Mouse (Mus musculus): Measurements from ENCODE around the gene Coq10b. TPM values are rescaled to one million over a fixed set of nuclear protein-coding genes. Genes with fewer than 3 reads are reported as not detected.

Gene Coq10b
- total and polyA plus RNA-seq, 2 experiments = 6.3 to 63.2 TPM

DNA sequence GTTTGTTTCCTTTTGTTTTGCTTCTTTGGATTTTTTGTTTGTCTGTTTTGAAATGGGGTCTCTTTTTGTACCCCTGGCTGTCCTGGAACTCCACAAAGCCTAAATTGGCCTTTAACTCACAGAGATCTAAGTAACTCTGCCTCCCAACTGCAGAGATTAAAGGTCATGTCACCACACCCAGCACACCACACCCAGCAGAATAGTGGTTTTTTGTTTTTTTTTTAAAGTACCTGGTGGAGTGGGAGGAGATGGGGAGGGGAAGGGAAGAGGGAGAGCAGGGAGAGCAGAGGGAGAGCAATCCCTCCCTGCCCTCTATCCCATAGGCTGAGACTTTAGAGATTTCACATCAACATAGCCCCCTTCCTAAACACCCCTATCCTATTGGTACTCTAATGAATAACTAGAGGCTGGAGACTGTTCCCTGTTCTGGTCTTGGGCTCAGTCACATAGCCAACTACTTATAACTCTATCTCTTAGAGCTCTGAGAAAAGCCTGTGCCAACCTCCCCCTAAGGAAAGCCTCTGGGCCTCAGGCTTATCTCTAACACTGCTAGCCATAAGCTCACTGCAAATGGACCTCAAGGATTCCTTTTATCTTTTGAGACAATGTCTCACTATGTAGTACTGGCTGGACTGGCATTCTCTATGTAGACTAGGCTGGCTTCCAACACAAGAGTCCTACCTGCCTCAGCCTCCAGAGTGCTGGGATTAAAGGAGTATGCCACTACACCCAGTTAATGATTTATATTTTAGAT is 21.4 kb upstream of the Coq10b start:
- TF ChIP-seq CTCF (IDR thresholded peaks at IDR 0.05; ENCODE audit: low read depth, low read length) (no peak), POLR2A (IDR thresholded peaks at IDR 0.05; ENCODE audit: extremely low read depth, insufficient read depth, low read length) (no peak)
- H3K9ac ChIP-seq (ENCODE audit: low read depth, low read length) = no peak overlapping the region

DNA sequence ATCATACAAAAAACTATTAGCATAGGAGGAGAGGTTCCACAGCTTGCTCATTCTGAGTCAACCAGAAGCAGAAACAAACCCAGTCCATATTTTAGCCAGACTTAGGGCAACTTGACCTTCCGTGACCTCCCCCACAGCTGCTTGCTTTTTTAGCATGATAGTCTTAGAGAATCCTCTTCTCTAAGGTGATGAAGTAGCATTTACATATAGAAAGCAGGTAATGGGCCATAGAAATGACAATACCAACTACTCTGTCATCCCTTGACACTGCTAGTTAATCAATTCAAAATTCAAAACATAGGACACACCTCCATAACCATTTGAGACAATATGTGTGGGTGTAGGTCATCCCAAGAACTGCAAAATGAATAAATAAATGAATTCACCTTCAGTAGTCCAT is 12.6 kb upstream of the Coq10b start:
- no peaks in the 10 kb centered on the region for H3K79me2 ChIP-seq (ENCODE audit: control insufficient read depth, insufficient read depth, low read length)
- DNase-seq (ENCODE audit: extremely low read depth, low read depth, low spot score) = no peak
- TF ChIP-seq POLR2A (IDR thresholded peaks at IDR 0.05; ENCODE audit: extremely low read depth, insufficient read depth, low read length) (no peak), CTCF (IDR thresholded peaks at IDR 0.05; ENCODE audit: low read depth, low read length) (no peak)
- 94% methylated on average over 1 of the region's 1 CpGs for WGBS
- H3K4me3 ChIP-seq (ENCODE audit: insufficient read depth, low read depth, low read length) = no peak overlapping the region
- no peak overlapping the region for H3K27ac ChIP-seq (replicated peaks; ENCODE audit: insufficient read depth, low read depth, low read length)
- no peaks in the 10 kb centered on the region for H3K36me3 ChIP-seq (ENCODE audit: control insufficient read depth, insufficient read depth, low read length)
- H3K9ac ChIP-seq (ENCODE audit: low read depth, low read length) = no peak overlapping the region
- H3K4me1 ChIP-seq (ENCODE audit: control insufficient read depth, insufficient read depth, low read length) = no peaks in the 10 kb centered on the region
- H3K27me3 ChIP-seq (ENCODE audit: control insufficient read depth, insufficient read depth, low read length) = no peaks in the 10 kb centered on the region

More for the DNA sequence above, 21.4 kb upstream of the Coq10b start:
- no peak for DNase-seq (ENCODE audit: extremely low read depth, low read depth, low spot score)
- no peaks in the 10 kb centered on the region for H3K36me3 ChIP-seq (ENCODE audit: control insufficient read depth, insufficient read depth, low read length)
- H3K4me3 ChIP-seq (ENCODE audit: insufficient read depth, low read depth, low read length) = no peak overlapping the region
- no peaks in the 10 kb centered on the region for H3K27me3 ChIP-seq (ENCODE audit: control insufficient read depth, insufficient read depth, low read length)
- no peak overlapping the region for H3K27ac ChIP-seq (replicated peaks; ENCODE audit: insufficient read depth, low read depth, low read length)
- H3K79me2 ChIP-seq (ENCODE audit: control insufficient read depth, insufficient read depth, low read length) = peaks cover 3% of the 10 kb centered on the region; the same call in 1 of the 2 replicates
- no peaks in the 10 kb centered on the region for H3K4me1 ChIP-seq (ENCODE audit: control insufficient read depth, insufficient read depth, low read length)

DNA sequence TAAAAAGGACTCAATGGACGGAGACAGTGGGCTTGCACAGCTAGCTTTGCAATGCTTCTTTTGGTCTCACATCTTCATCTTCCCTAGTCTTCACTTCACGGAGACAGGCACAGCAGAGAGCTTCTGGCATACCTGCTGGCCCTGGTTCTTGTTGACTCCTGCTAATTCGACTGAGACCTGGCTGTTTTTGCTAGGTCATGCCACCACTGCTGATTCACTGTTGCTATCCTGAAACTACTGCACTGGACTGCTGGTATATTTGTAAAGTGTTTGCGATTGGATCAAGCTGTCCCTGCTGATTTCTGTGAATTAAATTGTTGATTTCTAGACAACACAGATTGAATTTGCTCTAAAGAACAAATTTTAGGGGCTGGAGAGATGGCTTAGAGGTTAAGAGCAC is 10.9 kb upstream of the Coq10b start:
- Histone ChIP-seq H3K36me3 (ENCODE audit: control insufficient read depth, insufficient read depth, low read length) (no peaks in the 10 kb centered on the region), H3K9ac (ENCODE audit: low read depth, low read length) (no peak overlapping the region), H3K4me1 (ENCODE audit: control insufficient read depth, insufficient read depth, low read length) (no peaks in the 10 kb centered on the region), H3K27ac (replicated peaks; ENCODE audit: insufficient read depth, low read depth, low read length) (no peak overlapping the region), H3K4me3 (ENCODE audit: insufficient read depth, low read depth, low read length) (no peak overlapping the region), H3K27me3 (ENCODE audit: control insufficient read depth, insufficient read depth, low read length) (no peaks in the 10 kb centered on the region), H3K79me2 (ENCODE audit: control insufficient read depth, insufficient read depth, low read length) (no peaks in the 10 kb centered on the region)
- DNase-seq (ENCODE audit: extremely low read depth, low read depth, low spot score) = no peak
- WGBS = 93% methylated on average over 4 of the region's 4 CpGs
- TF ChIP-seq CTCF (IDR thresholded peaks at IDR 0.05; ENCODE audit: low read depth, low read length) (no peak), POLR2A (IDR thresholded peaks at IDR 0.05; ENCODE audit: extremely low read depth, insufficient read depth, low read length) (no peak)

DNA sequence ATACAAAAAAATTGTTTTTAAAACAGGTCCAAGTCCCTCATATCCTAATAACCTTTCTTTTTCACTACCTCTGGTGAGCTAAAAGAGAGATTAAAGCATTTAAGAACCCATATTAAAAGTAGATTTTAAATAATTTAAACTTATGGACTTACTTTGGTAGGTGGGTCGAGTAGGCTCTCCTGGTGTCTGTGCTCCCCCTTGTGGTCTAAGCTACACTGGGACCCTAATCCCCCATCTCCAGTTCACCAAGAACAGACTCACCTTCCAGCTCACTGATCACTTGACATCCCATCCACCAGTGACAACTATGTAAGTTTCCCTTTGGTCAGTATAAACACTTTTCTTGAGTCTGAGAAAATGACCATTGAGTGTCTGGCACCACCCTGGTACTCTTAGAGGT is 10.3 kb upstream of the Coq10b start:
- DNase-seq (ENCODE audit: extremely low read depth, low read depth, low spot score) = no peak
- no peaks in the 10 kb centered on the region for H3K79me2 ChIP-seq (ENCODE audit: control insufficient read depth, insufficient read depth, low read length)
- no peaks in the 10 kb centered on the region for H3K36me3 ChIP-seq (ENCODE audit: control insufficient read depth, insufficient read depth, low read length)
- 79% methylated on average over 1 of the region's 1 CpGs for WGBS
- no peaks in the 10 kb centered on the region for H3K4me1 ChIP-seq (ENCODE audit: control insufficient read depth, insufficient read depth, low read length)
- no peaks in the 10 kb centered on the region for H3K27me3 ChIP-seq (ENCODE audit: control insufficient read depth, insufficient read depth, low read length)
- TF ChIP-seq CTCF (IDR thresholded peaks at IDR 0.05; ENCODE audit: low read depth, low read length) (no peak; the same call in 1 of the 2 replicates), POLR2A (IDR thresholded peaks at IDR 0.05; ENCODE audit: extremely low read depth, insufficient read depth, low read length) (no peak)
- H3K4me3 ChIP-seq (ENCODE audit: insufficient read depth, low read depth, low read length) = no peak overlapping the region
- no peak overlapping the region for H3K9ac ChIP-seq (ENCODE audit: low read depth, low read length)
- no peak overlapping the region for H3K27ac ChIP-seq (replicated peaks; ENCODE audit: insufficient read depth, low read depth, low read length)

DNA sequence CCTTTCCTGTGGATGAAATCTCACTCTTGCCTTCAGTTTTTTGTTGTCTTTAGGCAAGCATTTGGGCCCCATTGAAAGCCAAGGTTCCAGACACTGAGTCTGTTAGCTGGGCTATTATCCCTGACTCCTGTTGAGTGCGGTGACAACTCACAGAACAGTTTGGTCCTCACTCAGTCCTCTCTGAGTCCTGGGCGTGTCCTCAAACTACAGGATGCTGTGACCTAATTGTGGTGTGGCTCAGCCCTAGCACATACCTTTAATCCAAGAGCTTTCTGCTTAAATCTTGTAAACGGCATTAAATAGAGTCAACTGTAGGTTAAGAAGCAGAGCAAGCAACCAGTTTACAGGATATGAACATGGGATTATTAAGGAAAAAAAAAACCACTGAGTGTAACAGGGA is 9.4 kb upstream of the Coq10b start:
- H3K27me3 ChIP-seq (ENCODE audit: control insufficient read depth, insufficient read depth, low read length) = no peaks in the 10 kb centered on the region
- H3K4me3 ChIP-seq (ENCODE audit: insufficient read depth, low read depth, low read length) = no peak overlapping the region
- no peak overlapping the region for H3K9ac ChIP-seq (ENCODE audit: low read depth, low read length)
- no peak overlapping the region for H3K27ac ChIP-seq (replicated peaks; ENCODE audit: insufficient read depth, low read depth, low read length)
- no peaks in the 10 kb centered on the region for H3K36me3 ChIP-seq (ENCODE audit: control insufficient read depth, insufficient read depth, low read length)
- H3K79me2 ChIP-seq (ENCODE audit: control insufficient read depth, insufficient read depth, low read length) = no peaks in the 10 kb centered on the region
- no peaks in the 10 kb centered on the region for H3K4me1 ChIP-seq (ENCODE audit: control insufficient read depth, insufficient read depth, low read length)
- no peak for DNase-seq (ENCODE audit: extremely low read depth, low read depth, low spot score)
- TF ChIP-seq CTCF (IDR thresholded peaks at IDR 0.05; ENCODE audit: low read depth, low read length) = no peak
- WGBS = 95% methylated on average over 3 of the region's 3 CpGs

DNA sequence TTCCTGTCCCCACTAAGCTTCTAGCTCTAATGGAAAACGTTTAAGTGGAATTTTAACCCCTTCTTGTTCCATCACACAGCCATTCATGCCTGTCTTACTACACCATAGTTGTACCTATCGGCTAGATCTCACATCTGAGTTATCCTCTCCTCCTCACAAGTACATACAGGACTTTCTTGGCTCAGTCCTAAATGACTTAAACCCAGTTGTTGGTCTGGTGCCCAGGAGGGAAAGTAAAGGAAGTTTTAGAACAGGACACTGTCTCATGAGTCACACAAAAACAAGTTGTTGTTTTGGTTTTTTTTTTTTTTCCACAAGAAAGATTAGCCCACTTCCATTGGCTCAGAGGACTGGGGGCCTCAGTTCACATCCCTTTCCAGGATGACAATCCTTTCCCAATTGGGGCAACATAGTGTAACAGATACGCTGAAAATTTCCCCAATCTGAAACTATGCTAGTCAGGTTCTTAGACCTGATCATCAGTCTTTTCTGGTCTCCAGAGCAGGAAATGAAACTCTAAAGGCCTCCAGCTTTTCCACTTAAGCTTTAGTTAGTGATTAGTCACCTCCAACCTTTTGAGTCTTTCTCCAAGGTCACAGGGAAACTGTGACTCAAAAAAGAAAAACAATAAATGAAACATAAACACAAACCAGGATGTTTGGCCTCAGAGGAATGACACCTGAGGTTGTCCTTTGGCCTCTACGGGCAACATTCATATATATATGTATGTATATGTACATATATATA is 3.6 kb upstream of the Coq10b start:
- 66% methylated on average over 4 of the region's 4 CpGs for WGBS
- Histone ChIP-seq H3K4me3 (ENCODE audit: insufficient read depth, low read depth, low read length) (no peak overlapping the region), H3K36me3 (ENCODE audit: control insufficient read depth, insufficient read depth, low read length) (no peaks in the 10 kb centered on the region), H3K9ac (ENCODE audit: low read depth, low read length) (no peak overlapping the region), H3K27ac (replicated peaks; ENCODE audit: insufficient read depth, low read depth, low read length) (no peak overlapping the region), H3K27me3 (ENCODE audit: control insufficient read depth, insufficient read depth, low read length) (no peaks in the 10 kb centered on the region), H3K4me1 (ENCODE audit: control insufficient read depth, insufficient read depth, low read length) (peaks cover 2% of the 10 kb centered on the region), H3K79me2 (ENCODE audit: control insufficient read depth, insufficient read depth, low read length) (0 out of 2 replicates have a peak, but pooled peaks cover 3% of the 10 kb centered on the region)
- no peak for TF ChIP-seq POLR2A (IDR thresholded peaks at IDR 0.05; ENCODE audit: extremely low read depth, insufficient read depth, low read length)
- TF ChIP-seq CTCF (IDR thresholded peaks at IDR 0.05; ENCODE audit: low read depth, low read length) = no peak
- no peak for DNase-seq (ENCODE audit: extremely low read depth, low read depth, low spot score)

Measured in liver, adult 2 months (tissue).